Mouse (Mus musculus) ES-Bruce4 (cell line): ENCODE results near the gene Csrnp2.

Source experiments
- EP300 ChIP-seq: IDR thresholded peaks from 2 replicates; pipeline ENCODE4 v1.6.1; 2011; ENCODE audit warnings: low read depth, low read length; ENCODE audit not compliant: insufficient read depth
- POLR2A ChIP-seq: IDR thresholded peaks from one replicate; pipeline ENCODE4 v1.8.1; 2011; ENCODE audit warnings: low read length; ENCODE audit not compliant: insufficient read depth

DNA sequence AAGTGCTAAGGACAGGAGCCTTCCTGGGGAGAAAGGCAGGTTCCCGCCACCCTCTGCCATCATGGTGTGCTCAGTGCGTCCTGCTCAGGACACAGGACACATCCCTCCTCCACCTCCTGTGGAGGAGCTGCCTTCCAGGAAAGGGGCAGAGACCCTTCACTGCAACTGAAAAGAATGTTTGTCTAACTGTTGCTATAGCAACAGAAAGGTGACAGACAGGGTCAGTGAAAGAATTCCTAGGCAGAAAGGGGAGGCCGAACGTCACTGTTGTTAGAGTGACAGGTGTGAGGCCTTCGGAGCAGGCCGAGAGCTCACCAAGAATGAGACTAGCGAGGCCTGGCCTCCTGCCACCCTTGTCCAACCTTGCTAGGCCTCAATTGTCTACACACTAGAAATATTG, 8.8 kb downstream of the Csrnp2 start:
- TF ChIP-seq POLR2A: no peak
- no peak for TF ChIP-seq EP300
